Mouse (Mus musculus) monocyte, adult 5-6 weeks (primary cell): Measurements from ENCODE around the gene Irf2bpl. TPM values are rescaled to one million over a fixed set of nuclear protein-coding genes. Genes with fewer than 3 reads are reported as not detected.

ENCODE experiments used
- ATAC-seq: fragments of 153-309, 156-312 bp; replicated peaks from 2 replicates; pipeline ENCODE4 v1.8.0; 2017; ENCODE audit warnings: mild to moderate bottlenecking; ENCODE audit not compliant: low TSS enrichment, insufficient number of reproducible peaks, severe bottlenecking, poor library complexity, low FRiP score
- total RNA-seq: library from RNA; stranded (forward); fragments of 200-1000, 200-491, 200-594 nt; gene quantifications from 3 replicates; pipeline ENCODE4 v1.2.3, GENCODE M21; 2017

Irf2bpl gene
- total RNA-seq, 1 experiment from 2014 or later = 18.2 TPM

DNA sequence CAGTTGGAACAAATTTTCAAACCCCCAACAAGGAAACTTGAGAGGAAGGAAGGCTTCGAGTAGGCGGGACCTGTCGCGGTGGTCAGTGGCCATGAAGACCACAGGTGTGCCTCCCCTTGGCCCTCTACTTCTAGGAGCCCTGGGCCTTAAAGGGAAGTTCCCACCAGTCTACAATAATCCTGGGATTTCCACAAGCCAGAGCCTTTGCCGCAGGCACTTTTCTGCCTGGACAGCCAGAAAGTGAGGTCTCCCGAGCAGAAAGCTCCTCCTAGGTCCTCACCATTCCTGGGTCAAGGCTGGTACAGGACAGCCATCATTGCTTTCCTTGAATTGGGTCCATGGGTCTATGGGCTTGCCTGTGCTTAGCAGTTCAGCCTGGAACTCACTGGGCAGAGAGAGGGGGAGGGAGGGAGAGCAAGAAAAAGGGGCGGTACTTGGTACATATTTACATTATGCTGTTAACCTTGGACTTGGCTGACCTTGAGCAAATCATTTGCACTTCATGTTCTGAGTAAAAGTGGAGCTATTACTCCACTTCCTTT, 4.6 kb upstream of the Irf2bpl start:
- ATAC-seq = no peak

DNA sequence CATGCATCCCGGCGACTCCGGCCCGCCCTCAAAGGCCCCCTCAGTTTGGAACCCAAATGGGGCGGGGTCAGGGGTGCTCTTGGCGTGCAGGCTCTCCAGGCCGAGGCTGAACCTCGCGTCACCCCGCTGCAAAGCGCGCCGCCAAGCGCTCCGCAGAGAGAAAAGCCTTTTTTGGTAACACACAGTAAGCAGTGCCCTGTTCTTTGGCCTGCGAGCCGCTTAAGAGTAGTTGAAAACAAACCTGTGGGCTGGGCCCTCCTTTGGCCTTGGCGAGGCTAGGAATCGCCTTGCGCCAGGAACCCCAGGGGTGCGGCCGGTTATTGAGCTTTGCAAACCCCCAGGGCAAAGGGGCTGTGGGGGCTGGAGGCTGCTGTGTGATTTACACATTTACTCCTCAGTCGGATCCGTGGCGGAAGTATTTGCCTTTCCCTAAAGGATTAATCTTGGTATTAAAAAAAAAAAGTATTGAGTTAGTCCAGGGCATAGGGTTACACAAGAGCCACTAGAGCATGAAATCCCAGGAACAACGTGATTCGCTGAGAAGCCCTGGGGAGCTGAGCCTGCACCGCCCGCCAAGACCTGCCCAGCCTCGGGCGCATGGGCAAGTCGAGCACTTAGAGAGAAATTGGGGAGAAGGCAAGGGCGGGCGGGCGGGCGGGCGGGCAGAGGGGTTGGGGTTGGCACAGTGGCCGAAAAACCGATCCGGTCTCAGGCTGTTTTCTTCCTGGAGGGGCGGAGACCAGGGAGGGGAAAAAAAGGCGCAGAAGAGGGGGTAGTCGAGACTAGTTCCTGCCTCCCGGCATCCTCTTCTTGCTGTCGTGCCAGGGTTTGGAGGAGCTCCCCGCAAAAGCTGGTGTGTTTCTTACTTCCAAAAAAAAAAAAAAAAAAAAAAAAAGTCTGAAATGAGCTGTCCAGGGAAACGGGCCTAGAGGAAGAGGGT, 3.8 kb upstream of the Irf2bpl start:
- ATAC-seq = peak; percentile 23; the same call in 1 of the 2 replicates

DNA sequence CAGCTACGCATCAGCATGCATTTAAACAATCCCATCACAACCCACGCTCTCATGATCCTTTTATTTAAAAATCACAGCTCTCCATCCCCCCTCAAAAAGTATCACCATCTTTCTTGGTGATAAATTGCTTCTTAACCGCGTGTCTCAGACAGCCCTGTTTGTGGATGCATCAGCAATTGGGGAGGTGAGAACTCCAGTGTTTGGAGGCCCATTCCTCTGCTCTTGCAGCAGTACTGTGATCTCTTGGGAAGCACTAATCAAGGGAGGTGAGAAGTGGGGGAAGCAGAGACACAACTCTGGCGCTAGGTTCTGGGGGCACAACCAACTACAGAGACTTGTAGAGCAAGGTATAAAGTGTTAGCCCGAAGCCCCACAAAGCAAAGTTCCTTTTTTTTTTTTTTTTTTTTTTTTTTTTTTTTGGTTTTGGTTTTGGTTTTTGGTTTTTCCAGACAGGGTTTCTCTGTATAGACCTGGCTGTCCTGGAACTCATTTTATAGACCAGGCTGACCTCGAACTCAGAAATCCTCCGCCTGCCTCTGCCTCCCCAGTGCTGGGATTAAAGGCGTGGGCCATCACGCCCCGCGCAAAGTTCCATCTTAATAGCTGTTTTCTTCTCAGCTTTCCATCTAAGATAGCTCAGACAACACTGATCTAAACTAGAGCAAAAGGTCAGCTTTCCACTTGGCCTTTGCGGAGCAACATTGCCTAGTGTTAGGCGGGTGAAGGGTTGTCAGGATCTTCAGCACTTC, 3.0 kb upstream of the Irf2bpl start:
- ATAC-seq = no peak

GRCm38 (mm10) chr12:86886446-86886965, 1.9 kb upstream of the Irf2bpl start:
- no peak for ATAC-seq

- ATAC-seq = no peak
Observed at GRCm38 (mm10) chr12:86885746-86886145, 1.1 kb upstream of the Irf2bpl start.

DNA sequence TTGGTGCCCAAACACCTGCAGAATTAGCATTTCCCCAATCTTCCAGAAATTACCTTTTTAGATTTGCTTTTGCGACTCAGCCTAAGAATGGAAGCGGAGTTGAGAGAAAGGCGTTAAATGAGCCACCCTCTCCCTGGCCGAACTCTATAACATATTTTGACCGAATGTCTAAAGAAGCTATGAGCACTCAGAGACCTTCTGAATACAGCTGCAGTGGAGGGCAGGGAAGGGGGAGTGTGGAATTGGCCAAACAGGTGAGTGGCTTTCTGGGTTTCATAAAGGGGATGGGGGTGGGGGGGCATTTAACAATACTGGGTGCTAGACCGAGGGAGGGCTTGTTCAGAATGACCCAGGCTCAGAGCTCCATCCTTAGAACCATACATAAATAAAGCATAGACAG, 738 bp upstream of the Irf2bpl start:
- no peak for ATAC-seq

DNA sequence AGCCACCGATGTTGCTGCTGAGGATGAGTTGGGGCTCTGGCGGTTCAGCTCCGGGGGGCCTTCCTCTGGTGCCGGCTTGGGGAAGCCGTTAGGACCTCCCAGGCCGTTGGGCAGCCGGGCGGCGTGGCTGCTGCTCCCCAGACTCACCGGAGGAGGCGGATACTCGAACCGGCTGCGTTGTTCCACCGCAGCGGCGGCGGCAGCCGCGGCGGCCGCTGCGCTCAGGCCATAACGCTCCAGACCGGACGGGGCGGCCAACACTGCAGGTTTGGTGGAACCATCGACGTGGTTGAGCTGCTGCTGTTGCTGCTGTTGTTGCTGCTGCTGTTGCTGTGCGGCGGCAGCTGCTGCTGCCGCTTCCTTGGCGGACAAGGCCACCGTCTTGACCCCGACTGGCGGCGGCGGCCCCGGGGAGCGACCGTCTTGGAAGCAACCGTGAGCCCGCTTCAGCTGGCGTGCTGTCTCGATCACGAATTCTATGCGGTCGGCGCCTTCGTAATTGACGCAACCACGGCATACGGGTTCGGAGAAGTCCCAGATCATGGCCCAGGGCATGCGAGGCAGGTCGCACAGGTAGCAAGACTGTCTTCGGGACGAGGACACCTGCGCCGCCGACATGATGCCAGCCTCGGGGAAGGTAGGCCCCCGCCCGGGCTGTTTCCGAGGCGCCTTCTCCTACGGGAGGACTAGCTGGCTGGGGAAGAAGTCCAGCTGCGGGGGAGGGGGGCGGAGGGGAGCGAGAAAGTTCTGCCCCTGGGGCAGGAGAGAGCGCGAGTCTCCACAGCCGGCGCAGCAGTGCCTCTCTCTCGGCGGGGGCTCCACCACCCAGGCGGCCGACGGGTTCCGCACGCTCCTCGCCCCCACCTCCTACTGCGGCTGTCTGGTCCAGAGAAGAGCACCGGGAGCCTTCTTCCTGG, 1.1 kb downstream of the Irf2bpl start:
- no peak for ATAC-seq

- ATAC-seq = no peak
Observed at GRCm38 (mm10) chr12:86883019-86883279, 1.6 kb downstream of the Irf2bpl start.

DNA sequence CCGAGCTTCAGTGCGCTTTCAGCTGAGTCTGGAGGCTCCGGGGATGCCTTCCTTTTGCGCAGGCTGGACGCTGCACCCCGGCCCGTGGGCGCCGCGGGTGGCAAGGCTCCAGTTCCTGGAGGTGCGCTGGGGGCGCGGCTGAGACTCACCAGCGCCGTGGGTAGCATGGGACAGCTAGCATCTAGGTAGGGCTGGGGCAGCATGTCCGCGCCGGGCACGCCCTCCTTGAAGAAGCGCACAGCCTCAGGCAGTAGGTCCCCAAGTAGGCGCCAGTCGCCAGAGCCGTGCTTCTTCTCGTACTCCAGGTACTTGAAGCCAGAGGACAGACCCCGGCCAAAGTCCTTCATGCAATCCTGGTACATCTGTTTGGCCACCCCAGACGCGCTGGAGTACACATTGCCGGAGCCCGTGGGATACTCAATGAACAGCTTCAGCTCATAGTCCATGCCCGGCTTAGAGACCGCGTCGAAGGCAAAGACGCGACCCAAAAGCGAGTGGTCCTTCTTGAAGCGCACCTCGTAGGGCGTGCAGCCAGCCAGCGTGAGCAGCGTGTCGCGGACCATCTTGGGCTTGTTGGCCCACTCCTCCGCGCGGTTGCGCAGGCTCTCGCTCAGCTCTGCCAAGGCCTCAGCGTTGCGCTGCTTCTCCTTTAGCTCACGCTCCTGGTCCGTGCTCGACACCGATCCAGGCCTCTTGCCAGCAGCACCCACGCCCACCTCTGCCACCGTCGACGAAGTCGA, 2.1 kb downstream of the Irf2bpl start:
- ATAC-seq = no peak

GRCm38 (mm10) chr12:86881809-86882278, 2.8 kb downstream of the Irf2bpl start:
- no peak for ATAC-seq

DNA sequence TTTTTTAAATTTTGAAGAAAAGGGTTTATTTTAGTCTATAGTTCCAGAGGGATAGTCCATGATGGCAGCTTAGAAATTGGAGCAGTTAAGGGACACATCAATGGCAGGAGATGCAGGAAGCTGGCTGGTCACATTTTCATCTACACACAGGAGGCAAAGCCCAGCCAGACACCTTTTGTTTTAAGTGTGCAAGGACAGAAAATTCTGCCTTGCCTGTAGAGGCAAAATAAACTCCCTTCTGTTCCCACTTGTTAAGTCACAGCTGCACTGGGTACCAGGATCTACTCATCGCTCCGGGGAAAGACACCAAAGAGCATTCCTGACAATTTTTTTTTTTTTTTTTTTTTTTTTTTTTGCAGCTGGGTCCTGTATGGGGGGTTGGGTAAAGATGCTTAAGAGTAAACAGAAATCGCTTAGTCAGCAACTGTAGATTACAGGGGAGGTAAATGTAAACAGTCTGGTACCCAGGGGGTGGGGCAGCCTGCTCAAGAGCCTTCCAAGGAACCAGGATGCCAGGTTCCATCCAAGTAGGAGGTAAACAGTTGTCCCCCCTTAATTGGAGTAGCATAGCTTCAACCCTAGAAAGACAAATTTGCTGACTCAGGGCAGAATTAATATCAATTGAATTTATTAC, 4.4 kb downstream of the Irf2bpl start:
- no peak for ATAC-seq

DNA sequence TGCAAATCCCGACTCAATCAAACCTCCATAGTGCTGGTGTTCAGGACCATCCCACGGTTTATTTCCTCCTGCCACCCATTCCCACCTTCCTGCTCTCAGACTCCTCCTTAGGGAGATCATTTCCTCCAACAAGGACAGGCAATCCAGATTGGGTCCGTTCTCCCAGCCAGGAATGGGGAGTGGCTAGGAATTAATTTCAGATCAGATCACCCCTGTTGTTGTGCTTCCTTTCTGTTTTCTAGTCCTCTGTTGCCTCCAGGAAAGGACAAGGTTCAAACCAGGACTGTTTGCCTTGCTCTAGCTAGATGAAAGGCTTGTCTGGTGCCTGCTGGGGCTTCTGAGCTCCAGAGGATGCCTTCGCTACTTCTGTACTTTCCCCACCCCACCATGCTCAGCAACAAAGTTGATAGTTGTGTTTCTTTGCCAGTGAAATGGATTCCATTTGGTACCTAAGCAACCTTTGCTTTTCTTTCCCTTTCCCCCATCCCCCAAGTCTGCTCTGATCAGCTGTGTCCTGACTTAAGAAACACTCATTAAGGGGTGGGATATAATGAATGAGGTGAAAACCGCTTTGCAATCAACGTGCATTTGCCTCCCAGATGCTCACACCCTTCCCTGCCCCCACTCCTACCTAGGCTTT, 5.0 kb downstream of the Irf2bpl start:
- no peak for ATAC-seq

DNA sequence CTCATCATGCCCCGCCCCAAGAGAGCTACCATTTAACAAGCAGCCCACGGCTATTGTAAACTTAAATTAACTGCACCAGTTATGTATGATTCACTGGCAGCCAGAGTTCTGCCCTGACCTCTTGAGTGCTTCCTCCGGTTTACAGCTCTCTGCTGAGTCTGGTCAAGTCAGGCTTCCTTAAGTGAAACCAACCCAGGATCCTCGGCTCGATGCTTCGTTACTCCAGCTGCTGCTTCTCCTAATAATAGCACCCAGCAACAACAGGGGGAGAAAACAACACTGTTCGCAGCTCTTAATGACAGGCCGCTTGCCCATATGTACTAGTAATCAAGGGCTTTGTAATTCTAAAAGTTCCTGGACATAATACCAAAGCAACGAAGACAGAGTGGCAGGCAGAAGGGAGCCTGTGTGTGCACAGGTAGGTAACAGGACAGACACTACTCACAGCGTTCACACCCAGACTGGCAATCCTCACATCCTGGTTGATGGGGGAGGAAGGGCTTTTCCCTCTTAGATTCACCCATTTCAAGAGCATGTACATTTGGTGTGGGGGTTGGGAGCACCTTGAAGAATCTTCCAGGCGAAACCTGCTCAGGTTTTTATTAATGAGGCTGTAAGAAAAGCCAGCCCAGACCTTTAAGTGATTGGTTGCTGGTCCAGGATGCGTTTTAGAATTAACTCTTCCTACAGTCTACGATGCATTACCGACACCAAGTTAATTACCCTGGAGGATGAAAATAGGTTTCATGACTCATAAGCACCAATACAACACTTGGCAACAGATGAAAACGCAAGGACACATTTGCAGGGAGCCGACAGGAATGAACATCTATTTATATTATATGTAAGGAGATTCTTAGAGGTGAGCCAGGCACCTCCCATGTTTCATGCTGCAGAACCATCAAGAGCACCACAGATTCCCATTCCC, 5.9 kb downstream of the Irf2bpl start:
- ATAC-seq = no peak

- ATAC-seq = no peak
Observed at GRCm38 (mm10) chr12:86876981-86877380, 7.6 kb downstream of the Irf2bpl start.

- ATAC-seq = no peak
Observed at GRCm38 (mm10) chr12:86876116-86876515, 8.5 kb downstream of the Irf2bpl start.
